Mouse (Mus musculus): ENCODE results near the gene Arnt2. TPM values are rescaled to one million over a fixed set of nuclear protein-coding genes. Genes with fewer than 3 reads are reported as not detected.

Arnt2 gene
- polyA plus RNA-seq, 1 experiment from 2014 or later = 7.6 TPM

DNA sequence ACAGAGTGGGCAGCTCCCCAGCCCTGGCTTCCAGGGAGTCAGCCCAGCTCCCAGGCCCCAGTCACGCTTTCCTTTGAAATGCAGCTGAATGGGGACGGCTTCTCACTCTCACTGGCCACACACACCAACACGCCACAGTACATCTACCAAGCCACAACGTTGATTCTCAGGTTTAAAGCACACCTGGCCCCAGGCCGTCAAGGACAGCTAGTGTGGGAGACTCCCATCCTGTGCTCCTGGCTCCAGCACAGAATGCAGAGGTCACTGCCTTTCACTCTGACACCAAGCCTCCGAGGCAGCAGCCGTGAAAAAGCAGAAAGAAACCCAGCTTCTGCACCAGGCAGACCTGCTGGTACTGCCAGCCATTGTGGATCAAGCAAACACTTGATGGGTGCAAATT is 160.6 kb downstream of the Arnt2 start:
- DNase-seq (ENCODE audit: low spot score) (no peak), ATAC-seq (ENCODE audit: low read depth) (no peak)
- Histone ChIP-seq H3K9ac (ENCODE audit: low read depth, low read length) (no peak overlapping the region), H3K4me2 (ENCODE audit: low read depth, low read length) (no peak overlapping the region), H3K27me3 (replicated peaks; ENCODE audit: control insufficient read depth, insufficient read depth, low read length) (no peaks in the 10 kb centered on the region), H3K4me1 (ENCODE audit: control insufficient read depth, insufficient read depth, low read length) (no peaks in the 10 kb centered on the region), H3K36me3 (ENCODE audit: control insufficient read depth, insufficient read depth, low read length) (no peaks in the 10 kb centered on the region), H3K4me3 (ENCODE audit: low read depth, low read length) (no peak overlapping the region), H3K27ac (replicated peaks; ENCODE audit: low read depth, low read length) (no peak overlapping the region), H3K9me3 (ENCODE audit: control insufficient read depth, low read length) (no peaks in the 10 kb centered on the region)
- 60% methylated on average over 7 of the region's 7 CpGs for WGBS

DNA sequence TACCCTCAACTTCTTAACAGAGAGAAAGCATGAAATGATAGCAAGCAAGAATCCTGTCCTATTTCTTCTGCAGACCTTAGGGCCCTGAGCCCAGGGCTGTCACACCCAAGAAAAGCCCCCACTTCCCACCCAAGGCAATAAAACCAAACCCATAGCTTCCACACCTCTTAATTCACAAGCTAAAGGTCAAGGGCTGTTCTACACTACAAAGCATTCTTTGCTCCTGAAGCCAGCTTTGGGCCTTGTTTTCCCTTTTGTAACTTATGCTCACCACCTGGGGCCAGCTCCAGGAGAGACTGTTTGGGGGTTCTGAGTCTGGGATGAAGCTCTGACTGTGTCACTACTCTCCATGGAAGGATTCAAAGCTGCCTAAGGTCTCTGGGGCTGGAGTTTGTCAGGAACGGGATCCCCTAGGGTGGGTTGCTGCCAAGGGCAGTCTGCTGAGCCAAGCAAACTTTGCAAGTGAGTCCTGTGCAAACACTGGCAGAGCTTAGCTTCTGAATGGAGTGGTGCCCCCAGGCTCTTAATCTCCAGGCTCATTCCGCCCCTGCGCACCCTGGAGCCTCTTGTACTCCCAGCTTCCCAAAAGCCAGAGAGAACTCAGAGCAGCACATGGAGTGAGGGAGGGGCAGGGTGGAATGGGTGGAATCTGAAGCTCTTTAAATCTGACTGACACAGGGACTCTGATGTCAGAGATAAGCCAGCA is 161.9 kb downstream of the Arnt2 start:
- Histone ChIP-seq H3K4me2 (ENCODE audit: low read depth, low read length) (no peak overlapping the region), H3K36me3 (ENCODE audit: control insufficient read depth, insufficient read depth, low read length) (no peaks in the 10 kb centered on the region), H3K4me3 (ENCODE audit: low read depth, low read length) (no peak overlapping the region), H3K27me3 (replicated peaks; ENCODE audit: control insufficient read depth, insufficient read depth, low read length) (no peaks in the 10 kb centered on the region), H3K9me3 (ENCODE audit: control insufficient read depth, low read length) (no peaks in the 10 kb centered on the region), H3K27ac (replicated peaks; ENCODE audit: low read depth, low read length) (no peak overlapping the region), H3K9ac (ENCODE audit: low read depth, low read length) (no peak overlapping the region), H3K4me1 (ENCODE audit: control insufficient read depth, insufficient read depth, low read length) (no peaks in the 10 kb centered on the region)
- peak; percentile 25 for DNase-seq (ENCODE audit: low spot score)
- 51% methylated on average over 3 of the region's 3 CpGs for WGBS
- peak; percentile 57; the same call in 1 of the 2 replicates for ATAC-seq (ENCODE audit: low read depth)

GRCm38 (mm10) chr7:84246878-84247277 is 163.1 kb downstream of the Arnt2 start:
- H3K27ac ChIP-seq (replicated peaks; ENCODE audit: low read depth, low read length) = no peak overlapping the region
- no peaks in the 10 kb centered on the region for H3K36me3 ChIP-seq (ENCODE audit: control insufficient read depth, insufficient read depth, low read length)
- H3K4me1 ChIP-seq (ENCODE audit: control insufficient read depth, insufficient read depth, low read length) = no peaks in the 10 kb centered on the region
- H3K9ac ChIP-seq (ENCODE audit: low read depth, low read length) = no peak overlapping the region
- no peaks in the 10 kb centered on the region for H3K27me3 ChIP-seq (replicated peaks; ENCODE audit: control insufficient read depth, insufficient read depth, low read length)
- 85% methylated on average over 5 of the region's 5 CpGs for WGBS
- H3K9me3 ChIP-seq (ENCODE audit: control insufficient read depth, low read length) = no peaks in the 10 kb centered on the region
- ATAC-seq (ENCODE audit: low read depth) = no peak
- no peak overlapping the region for H3K4me2 ChIP-seq (ENCODE audit: low read depth, low read length)
- no peak for DNase-seq (ENCODE audit: low spot score)
- H3K4me3 ChIP-seq (ENCODE audit: low read depth, low read length) = no peak overlapping the region

DNA sequence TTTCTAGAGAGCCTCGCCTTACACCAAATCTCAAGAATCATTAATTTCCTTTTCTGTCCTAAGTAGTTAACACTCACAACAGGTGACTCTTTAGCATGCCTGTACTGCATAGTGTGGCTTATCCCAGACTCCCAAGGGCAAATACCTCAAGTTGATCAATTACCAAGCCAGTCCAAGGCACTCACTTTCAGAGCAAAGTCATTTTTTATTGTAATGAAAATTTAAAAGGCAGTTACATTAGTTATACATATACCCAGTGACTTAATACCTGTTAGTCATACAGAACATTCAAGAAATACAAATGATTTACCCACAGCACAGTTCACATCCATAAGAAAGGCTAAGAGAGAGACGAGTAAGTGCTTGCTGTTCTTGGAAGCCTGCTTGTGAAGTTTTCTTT is 163.9 kb downstream of the Arnt2 start:
- Histone ChIP-seq H3K27me3 (replicated peaks; ENCODE audit: control insufficient read depth, insufficient read depth, low read length) (no peaks in the 10 kb centered on the region), H3K4me1 (ENCODE audit: control insufficient read depth, insufficient read depth, low read length) (no peaks in the 10 kb centered on the region), H3K4me2 (ENCODE audit: low read depth, low read length) (no peak overlapping the region), H3K36me3 (ENCODE audit: control insufficient read depth, insufficient read depth, low read length) (no peaks in the 10 kb centered on the region), H3K9me3 (ENCODE audit: control insufficient read depth, low read length) (no peaks in the 10 kb centered on the region), H3K4me3 (ENCODE audit: low read depth, low read length) (no peak overlapping the region), H3K9ac (ENCODE audit: low read depth, low read length) (no peak overlapping the region), H3K27ac (replicated peaks; ENCODE audit: low read depth, low read length) (no peak overlapping the region)
- DNase-seq (ENCODE audit: low spot score) = no peak
- no peak for ATAC-seq (ENCODE audit: low read depth)
- WGBS = 55% methylated on average over 2 of the region's 2 CpGs

- DNase-seq (ENCODE audit: low spot score) (no peak), ATAC-seq (ENCODE audit: low read depth) (no peak)
- no peak overlapping the region for H3K27ac ChIP-seq (replicated peaks; ENCODE audit: low read depth, low read length)
- no peak overlapping the region for H3K4me3 ChIP-seq (ENCODE audit: low read depth, low read length)
- no peaks in the 10 kb centered on the region for H3K9me3 ChIP-seq (ENCODE audit: control insufficient read depth, low read length)
- H3K4me2 ChIP-seq (ENCODE audit: low read depth, low read length) = no peak overlapping the region
- no peak overlapping the region for H3K9ac ChIP-seq (ENCODE audit: low read depth, low read length)
- H3K4me1 ChIP-seq (ENCODE audit: control insufficient read depth, insufficient read depth, low read length) = no peaks in the 10 kb centered on the region
- 66% methylated on average over 3 of the region's 3 CpGs for WGBS
- no peaks in the 10 kb centered on the region for H3K36me3 ChIP-seq (ENCODE audit: control insufficient read depth, insufficient read depth, low read length)
- no peaks in the 10 kb centered on the region for H3K27me3 ChIP-seq (replicated peaks; ENCODE audit: control insufficient read depth, insufficient read depth, low read length)
These were observed 169.6 kb downstream of the Arnt2 start for GRCm38 (mm10) chr7:84240406-84240805.

- H3K27ac ChIP-seq (replicated peaks; ENCODE audit: low read depth, low read length) = no peak overlapping the region
- H3K9ac ChIP-seq (ENCODE audit: low read depth, low read length) = no peak overlapping the region
- H3K4me2 ChIP-seq (ENCODE audit: low read depth, low read length) = no peak overlapping the region
- ATAC-seq (ENCODE audit: low read depth) (peak; percentile 82), DNase-seq (ENCODE audit: low spot score) (peak; percentile 68)
- H3K27me3 ChIP-seq (replicated peaks; ENCODE audit: control insufficient read depth, insufficient read depth, low read length) = no peaks in the 10 kb centered on the region
- H3K4me3 ChIP-seq (ENCODE audit: low read depth, low read length) = no peak overlapping the region
- no peaks in the 10 kb centered on the region for H3K9me3 ChIP-seq (ENCODE audit: control insufficient read depth, low read length)
- H3K4me1 ChIP-seq (ENCODE audit: control insufficient read depth, insufficient read depth, low read length) = no peaks in the 10 kb centered on the region
- WGBS = 60% methylated on average over 4 of the region's 4 CpGs
- no peaks in the 10 kb centered on the region for H3K36me3 ChIP-seq (ENCODE audit: control insufficient read depth, insufficient read depth, low read length)
These were observed 172.3 kb downstream of the Arnt2 start for GRCm38 (mm10) chr7:84237655-84238054.

DNA sequence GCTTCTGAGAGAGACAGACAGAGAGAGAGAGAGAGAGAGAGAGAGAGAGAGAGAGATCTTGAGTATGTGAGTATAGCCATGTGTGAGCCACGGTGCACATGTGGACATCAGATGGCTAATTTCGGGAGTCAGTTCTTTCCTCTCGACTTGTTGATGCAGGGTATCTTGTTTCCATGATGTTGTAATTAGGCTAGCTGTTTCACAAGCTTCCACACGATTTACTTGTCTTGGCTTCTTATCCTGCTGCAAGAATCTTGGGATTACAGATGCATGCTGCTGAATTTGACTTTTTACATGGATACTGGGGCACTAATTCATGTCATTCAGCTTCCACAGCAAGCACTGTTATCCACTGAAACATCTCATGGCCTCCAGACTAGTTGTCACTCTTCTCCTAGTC is 178.6 kb downstream of the Arnt2 start:
- Histone ChIP-seq H3K4me3 (ENCODE audit: low read depth, low read length) (no peak overlapping the region), H3K4me2 (ENCODE audit: low read depth, low read length) (no peak overlapping the region), H3K9ac (ENCODE audit: low read depth, low read length) (no peak overlapping the region), H3K27me3 (replicated peaks; ENCODE audit: control insufficient read depth, insufficient read depth, low read length) (no peaks in the 10 kb centered on the region), H3K27ac (replicated peaks; ENCODE audit: low read depth, low read length) (no peak overlapping the region), H3K9me3 (ENCODE audit: control insufficient read depth, low read length) (no peaks in the 10 kb centered on the region), H3K36me3 (ENCODE audit: control insufficient read depth, insufficient read depth, low read length) (no peaks in the 10 kb centered on the region), H3K4me1 (ENCODE audit: control insufficient read depth, insufficient read depth, low read length) (no peaks in the 10 kb centered on the region)
- DNase-seq (ENCODE audit: low spot score) (peak; percentile 31), ATAC-seq (ENCODE audit: low read depth) (no peak)
- WGBS = 39% methylated on average over 4 of the region's 4 CpGs

- Histone ChIP-seq H3K27me3 (replicated peaks; ENCODE audit: control insufficient read depth, insufficient read depth, low read length) (no peaks in the 10 kb centered on the region), H3K27ac (replicated peaks; ENCODE audit: low read depth, low read length) (no peak overlapping the region), H3K9ac (ENCODE audit: low read depth, low read length) (no peak overlapping the region), H3K9me3 (ENCODE audit: control insufficient read depth, low read length) (no peaks in the 10 kb centered on the region), H3K36me3 (ENCODE audit: control insufficient read depth, insufficient read depth, low read length) (no peaks in the 10 kb centered on the region), H3K4me3 (ENCODE audit: low read depth, low read length) (no peak overlapping the region), H3K4me2 (ENCODE audit: low read depth, low read length) (no peak overlapping the region), H3K4me1 (ENCODE audit: control insufficient read depth, insufficient read depth, low read length) (no peaks in the 10 kb centered on the region)
- ATAC-seq (ENCODE audit: low read depth) (no peak), DNase-seq (ENCODE audit: low spot score) (no peak)
- WGBS = 85% methylated on average over 1 of the region's 1 CpGs
These were observed 182.3 kb downstream of the Arnt2 start for GRCm38 (mm10) chr7:84227652-84228051.

DNA sequence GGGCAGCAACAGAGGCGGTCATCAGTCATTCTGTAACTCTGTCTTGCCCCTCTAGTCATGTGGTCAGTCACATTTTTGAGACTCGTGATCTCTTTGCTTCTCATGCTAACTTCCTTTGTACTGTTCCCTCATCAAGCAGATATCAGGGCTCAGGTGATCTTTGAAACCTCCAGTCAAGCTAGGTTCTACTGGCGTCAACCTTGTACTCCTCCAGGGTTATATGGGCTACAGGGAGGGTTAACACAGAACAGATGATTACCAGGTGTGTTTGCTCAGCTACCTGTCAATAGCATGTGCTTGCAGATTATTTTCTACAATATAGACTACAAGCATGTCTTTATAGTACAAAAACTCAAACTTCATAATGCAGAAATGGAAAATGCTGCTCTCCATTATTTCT is 183.1 kb downstream of the Arnt2 start:
- DNase-seq (ENCODE audit: low spot score) = no peak
- H3K27me3 ChIP-seq (replicated peaks; ENCODE audit: control insufficient read depth, insufficient read depth, low read length) = no peaks in the 10 kb centered on the region
- no peak overlapping the region for H3K9ac ChIP-seq (ENCODE audit: low read depth, low read length)
- WGBS = 77% methylated on average over 3 of the region's 3 CpGs
- no peaks in the 10 kb centered on the region for H3K4me1 ChIP-seq (ENCODE audit: control insufficient read depth, insufficient read depth, low read length)
- H3K27ac ChIP-seq (replicated peaks; ENCODE audit: low read depth, low read length) = no peak overlapping the region
- no peak overlapping the region for H3K4me2 ChIP-seq (ENCODE audit: low read depth, low read length)
- H3K9me3 ChIP-seq (ENCODE audit: control insufficient read depth, low read length) = no peaks in the 10 kb centered on the region
- no peak for ATAC-seq (ENCODE audit: low read depth)
- H3K36me3 ChIP-seq (ENCODE audit: control insufficient read depth, insufficient read depth, low read length) = no peaks in the 10 kb centered on the region
- H3K4me3 ChIP-seq (ENCODE audit: low read depth, low read length) = no peak overlapping the region

Data from embryonic facial prominence, embryonic 14.5 days (tissue).